Mouse (Mus musculus) Muller cell, postnatal 12 days (primary cell): ENCODE data around the gene Fbxo7.
"Not testable (repeated sequence)": the region's sequence is repeated elsewhere in the genome, so short reads cannot be mapped to it uniquely, and the experiment has no call there.

Experiments
- DNase-seq: peaks from one replicate; pipeline ENCODE4 v3.0.0-alpha.2; 2015; ENCODE audit errors: inconsistent ontology term

The Fbxo7 gene

DNA sequence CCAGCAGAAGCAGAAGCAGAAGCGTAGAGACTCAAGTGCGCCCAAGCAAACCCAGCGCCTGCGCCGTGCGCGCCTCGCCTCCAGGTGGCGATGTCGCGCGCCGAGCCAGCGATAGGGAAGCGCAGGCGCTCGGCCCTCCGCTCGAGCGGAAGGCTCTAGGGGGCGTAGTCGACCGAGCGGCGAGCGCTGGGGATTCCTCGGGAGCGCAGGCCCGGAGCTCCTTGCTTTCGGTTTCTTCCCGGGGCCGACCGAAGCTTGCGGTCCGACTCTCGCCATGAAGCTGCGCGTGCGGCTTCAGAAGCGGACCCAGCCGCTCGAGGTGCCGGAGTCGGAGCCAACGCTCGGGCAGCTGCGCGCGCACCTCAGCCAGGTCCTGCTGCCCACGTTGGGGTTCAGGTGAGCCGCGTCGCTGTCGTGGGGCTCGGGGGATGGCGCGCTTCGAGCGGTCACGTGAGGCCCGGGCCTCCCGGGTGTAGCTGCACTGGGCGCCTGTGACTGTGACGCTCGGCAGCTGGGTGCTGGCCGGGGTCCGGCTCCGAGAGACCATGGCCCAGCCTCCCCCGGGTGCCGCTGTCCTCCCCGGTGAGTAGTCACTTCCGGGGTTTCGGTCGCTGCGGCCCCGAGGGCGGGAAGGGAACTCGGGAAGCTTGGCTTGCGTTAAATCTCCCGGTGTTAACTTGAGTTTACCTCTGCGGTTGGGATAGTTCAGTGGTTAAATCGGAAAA lies at the start of gene Fbxo7:
Gene Fbxo7, plus strand, starts transcription at position 224 of the 725 bp plus-strand sequence.
- peak; percentile 93 for DNase-seq

DNA sequence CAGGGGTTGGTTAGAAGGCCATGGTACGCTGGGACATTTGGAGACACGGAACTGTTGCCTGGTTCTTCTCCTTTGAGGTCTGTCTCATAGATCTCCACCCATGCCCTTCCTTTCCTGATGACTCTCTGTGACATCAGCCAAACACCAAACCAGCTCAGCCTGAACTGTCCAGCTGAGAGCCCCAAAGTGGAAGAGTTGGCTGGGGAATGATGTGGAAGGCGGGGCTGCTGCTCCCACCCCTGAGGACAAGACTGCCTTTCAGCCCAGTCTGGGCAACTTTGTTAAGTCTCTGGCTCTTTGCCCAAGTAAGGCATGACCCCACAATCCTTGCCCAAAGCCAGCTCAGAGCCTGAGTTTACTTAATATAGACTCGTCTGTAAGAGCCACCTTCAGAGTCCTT lies 48.9 kb upstream of the Fbxo7 start:
- DNase-seq, result peak; percentile 64

DNA sequence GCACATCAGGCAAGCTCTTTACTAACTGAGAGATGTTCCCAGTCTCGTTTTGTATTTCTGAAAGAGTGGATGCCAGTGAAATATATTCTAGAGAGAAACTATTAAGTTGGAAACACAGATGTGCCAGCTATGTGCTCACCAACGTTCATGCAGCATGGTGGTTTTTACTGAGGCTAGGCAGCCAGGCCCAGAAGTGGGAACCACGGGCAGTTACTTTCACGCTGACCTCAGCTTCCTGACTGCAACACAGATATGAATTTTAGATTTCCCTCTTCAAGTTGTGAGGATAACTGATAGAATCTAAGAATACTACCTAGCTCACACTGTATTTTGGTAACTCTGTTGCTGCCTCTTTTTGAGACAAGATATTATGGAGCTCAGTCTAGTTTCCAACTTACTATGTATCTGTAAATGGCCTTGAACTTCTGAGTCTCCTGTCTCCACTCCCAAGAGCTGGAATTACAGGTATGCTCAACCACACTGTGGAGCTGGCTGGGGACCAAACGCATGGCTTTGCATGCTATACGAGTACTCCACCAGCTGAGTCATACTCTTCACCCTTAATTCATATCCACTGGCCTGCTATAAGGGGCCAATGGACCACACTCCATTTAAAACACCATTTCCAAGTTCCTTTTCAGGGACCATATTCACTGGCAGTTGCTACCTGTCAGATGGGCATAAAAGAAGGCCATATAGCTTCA lies 32.2 kb upstream of the Fbxo7 start:
- DNase-seq, result no peak

DNA sequence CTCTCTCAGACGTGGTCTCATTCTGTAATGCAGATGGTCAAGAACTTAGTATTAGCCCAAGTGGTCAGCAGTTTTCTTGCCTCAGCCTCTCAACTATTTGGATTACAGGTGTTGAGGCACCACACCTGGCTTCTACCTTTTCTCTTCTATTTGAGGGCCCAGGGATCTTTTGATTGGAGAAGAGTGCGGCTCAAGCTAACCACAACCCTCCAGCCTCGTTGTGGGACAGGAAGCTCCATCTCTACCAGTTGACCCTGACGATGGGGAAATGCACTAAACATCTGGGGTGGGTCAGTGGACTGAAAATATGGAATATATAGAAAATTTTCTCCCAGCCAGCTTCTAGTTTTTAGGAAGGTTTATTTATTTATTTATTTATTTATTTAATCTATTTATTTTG lies 29.4 kb upstream of the Fbxo7 start:
- no peak for DNase-seq

DNA sequence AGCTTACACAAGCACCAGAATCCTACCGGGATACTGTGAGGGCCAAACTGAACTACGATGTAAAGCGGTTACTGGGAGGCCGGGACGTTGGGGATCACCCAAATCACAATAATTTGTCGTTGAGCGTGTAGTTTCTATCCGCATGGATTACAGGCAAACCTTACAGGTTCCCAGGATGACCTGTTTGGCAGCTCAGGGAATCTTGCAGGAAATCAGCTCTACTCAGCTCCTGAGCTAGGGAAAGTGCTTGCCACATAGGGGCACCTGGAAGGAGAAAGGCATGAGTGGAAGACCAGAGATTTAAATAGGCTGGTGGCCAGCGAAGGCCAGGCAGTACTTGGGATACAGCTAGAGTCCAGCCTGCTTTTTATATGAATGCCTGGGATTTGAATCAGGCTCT lies 27.9 kb upstream of the Fbxo7 start:
- no peak for DNase-seq

DNA sequence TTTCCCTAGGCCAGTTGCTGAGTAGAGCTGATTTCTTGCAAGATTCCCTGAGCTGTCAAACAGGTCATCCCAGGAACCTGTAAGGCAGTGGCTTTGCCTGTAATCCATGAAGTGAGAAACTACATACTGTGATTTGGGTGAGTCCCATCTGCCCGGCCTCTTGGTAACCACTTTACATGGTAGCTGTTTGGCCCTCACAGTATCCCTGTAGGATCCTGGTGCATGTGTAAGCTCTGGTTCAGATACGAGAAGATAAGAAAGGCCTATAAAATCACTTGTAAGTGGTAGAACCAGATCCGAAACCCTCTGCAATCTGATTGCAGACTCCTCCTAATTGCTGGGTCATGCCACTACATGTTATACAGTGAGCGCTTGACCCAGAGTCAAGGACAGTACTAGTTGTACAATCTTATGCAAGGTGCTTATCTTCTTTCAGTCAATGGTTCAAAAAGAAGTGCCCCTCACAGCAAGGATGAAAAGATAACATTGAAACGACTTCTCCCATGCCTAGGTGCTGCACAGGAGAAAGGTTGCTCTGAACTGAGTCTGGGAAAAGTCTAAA lies 27.1 kb upstream of the Fbxo7 start:
- DNase-seq, result no peak

DNA sequence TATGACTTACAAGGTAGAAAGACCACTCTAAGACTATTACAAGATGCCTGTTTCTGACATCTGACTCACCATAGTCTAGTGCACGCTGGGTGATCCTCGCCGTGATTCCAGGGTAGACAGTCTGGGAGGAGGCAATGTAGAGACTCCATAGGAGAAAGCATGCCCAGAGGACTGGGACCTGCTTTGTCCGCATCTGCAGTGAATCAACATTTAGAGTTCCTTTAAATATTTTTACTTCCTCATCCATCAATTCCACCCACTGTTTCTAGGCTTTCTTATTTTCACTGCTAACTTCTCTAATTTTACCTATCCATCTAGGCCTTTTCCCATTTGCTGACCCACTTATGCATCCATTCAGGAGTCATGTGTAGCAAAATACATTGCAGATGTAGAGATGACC lies 21.3 kb upstream of the Fbxo7 start:
- DNase-seq, result no peak

DNA sequence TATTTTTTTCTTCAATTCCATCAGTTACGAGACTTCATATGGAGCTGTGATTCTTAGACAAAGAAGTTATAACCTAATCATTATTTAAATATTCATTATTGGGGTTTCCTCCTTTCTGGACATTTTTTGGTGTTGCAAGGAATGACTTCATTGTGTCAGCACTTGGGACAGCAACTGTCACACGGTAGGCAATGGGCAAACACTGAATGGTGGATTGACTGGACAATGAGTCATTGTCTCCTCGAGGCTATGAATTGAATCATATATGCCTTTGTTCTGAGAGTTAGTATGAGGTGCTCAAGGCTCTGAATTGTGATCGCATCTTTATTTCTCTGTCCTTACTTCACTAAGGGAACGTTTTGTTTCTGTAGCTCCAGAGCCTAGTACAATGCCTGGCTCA lies 15.3 kb upstream of the Fbxo7 start:
- no peak for DNase-seq

DNA sequence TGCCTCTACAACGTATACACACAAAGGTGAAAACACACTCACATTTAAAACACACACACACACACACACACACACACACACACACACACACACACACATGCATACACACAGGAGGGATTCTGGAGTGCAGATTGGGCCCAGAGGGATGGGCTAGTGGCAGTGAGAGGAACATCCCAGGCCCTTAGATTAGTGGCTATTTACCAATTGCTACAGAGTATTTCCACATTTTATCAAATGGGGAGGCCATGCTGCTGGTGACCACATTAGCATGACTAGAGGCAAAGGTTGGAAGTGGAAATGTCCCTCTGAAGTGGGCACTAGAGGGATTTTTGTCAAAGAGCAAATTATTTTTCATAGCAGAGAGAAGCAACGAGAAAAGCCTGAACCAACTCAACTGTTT lies 12.1 kb upstream of the Fbxo7 start:
- no peak for DNase-seq

DNA sequence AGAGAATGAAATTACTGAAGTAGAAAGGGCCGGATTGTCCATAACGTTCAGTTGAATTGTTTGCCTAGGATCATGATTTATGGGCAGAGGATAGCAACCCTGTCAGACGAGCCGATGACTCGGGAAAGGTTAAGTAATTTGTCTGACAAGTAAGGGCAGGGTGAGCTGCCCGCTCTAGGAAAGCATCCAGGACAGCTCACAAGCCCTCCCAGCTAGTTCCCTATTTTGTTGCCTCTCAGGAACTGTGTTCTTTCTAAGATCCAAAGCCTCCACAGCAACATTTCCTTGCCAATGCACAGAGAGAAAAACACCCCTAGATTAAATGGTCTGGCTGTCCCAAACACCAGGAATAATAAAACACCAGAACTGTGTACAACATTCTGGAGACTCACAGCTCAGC lies 11.1 kb upstream of the Fbxo7 start:
- DNase-seq, result no peak

DNA sequence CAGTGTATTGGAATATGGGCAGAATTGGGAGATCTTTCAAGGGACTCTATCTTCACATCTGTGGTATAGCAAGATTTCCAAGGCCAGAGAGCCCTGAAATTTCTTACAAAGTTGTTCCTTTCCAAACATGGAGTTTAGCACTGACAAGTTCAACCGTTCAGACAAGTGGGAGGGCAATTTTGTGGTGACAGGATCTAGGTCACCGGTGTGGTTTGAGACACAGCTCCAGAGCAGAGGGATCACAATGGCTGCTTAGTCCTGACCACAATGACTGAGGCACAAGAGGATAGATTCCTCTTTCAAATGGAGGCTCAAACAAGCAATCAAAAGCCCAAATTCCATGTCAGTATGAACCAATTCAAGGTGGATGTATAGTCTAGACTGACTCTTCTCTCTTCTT lies 10.6 kb upstream of the Fbxo7 start:
- DNase-seq, result peak; percentile 56

DNA sequence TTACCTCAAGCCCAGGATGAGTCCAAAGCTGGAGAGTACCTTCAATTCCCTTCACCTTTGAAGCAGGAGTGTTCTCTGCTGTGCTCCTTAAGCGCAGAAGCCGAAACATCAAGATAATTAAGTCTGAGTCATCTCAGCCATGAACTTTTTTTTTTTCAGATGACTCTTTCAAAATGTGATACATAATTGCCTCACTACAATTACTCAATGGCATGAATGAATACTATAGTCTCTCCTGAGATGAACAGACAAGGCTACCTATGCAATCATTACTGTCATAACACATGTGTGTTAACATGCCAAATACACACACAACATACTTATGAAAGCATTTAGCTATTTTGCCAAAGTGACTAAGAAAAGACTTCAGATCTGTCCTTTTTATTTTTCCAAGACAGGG lies 10.0 kb upstream of the Fbxo7 start, which contains the start of gene Bpifc:
Gene Bpifc, minus strand, starts transcription at position 115 of the 400 bp plus-strand sequence.
- DNase-seq, result no peak

DNA sequence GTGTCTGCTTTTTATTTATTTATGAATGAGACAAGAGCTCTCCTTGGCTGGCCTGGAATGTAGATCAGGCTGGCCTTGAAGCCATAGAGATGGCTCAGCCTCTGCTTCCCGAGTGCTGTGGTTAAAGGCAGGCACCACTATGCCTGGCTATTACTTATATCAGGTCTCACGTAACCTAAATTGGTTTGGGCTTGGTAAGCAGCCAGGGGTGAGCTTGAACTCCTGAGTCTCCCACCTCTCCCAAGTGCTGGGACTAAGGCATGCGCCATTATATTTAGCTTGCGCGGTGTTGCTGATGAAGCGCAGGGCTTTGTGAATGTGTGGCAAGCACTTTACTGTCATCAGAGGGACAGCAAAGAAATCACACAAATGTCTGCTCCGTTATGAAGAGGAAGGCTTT lies 4.0 kb upstream of the Fbxo7 start:
- no peak for DNase-seq

DNA sequence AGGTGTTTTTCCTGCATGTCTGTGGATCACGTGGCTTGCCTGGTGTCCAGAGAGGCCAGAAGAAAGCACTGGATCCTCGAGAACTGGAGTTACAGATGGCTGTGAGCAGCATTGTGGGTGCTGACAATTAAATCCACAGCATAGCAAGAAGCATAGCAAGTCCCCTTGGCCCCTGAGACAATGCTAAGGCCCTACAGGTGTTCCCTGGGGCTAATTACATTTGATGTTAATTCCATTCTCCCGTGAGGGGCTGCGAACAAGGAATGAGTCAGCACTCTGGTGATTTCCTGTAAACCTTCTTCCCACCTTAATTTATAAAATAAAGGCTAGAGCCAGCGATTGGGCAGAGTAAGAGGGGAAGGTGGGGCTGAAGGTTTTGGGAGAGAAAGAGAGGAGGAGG lies 3.0 kb upstream of the Fbxo7 start:
- no peak for DNase-seq

DNA sequence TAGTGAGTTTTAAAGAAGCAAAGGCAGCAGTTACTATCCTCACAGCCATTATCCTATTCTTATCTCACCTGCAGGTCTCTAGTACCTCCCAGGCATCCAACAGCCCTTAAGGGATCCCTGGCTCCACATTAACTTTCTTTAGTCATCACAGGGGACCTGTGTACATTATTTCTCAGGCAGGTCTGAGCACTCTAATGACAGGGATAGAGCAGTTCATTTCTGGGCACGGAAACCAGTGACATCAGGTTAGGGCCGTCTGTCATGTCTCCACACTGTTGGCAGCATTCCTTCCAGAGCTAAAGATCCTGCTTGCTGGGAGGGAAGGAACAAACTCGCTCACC lies 394 bp upstream of the Fbxo7 start:
- no peak for DNase-seq

DNA sequence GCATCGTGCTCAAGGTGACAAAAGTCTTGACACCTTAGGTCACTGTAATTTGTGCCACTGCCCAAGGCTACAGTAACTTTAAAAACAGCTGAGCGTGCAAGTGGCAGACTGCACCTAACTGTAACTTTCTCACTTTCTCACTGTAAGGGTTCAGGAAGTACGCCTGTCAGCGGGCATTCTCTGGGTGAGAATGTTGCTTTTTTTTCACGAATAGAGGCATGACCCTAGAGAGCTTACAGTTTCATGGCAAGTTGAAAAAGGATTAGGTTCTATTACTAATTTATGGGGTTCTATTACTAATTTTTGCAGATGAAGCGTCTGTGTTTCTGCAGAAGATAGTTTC lies 673 bp downstream of the Fbxo7 start:
- DNase-seq, result no peak

DNA sequence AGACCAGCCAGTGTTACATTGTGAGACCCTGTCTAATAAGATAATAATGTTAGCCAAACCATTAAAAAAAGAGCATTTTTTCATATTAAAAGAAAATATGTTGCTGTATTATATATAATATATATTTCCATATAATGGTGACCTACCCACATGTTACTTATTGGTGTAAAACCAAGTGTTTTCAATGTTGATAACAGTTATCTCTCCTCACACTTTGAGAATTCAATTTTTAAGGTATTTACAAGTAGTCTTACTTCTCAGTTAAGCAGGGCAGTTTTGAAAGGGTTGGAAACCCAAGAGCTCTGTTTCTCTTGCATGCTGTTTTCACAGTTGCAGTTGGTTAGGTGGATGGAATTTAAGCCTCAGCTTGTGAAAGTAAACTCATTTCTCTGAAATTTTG lies 1.4 kb downstream of the Fbxo7 start:
- DNase-seq, result no peak

DNA sequence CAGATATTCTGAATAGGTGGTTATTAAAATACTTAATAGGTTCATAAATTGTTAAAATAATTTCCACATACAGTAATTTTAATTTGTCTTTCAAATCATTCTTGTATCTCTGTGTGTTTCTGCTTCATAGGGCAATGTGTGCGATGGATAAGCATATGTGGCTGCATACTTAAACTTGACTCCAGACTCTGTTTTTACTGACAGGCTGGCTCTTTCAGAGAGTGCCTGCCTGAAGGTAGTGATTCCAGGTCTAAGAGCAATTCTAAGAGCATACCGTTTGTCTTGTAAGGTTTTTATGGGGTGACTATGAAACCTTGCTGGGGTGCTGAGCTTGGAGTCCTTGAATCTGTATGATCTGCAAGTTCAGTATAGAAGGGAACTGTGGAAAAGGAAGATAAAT lies 4.1 kb downstream of the Fbxo7 start:
- no peak for DNase-seq

DNA sequence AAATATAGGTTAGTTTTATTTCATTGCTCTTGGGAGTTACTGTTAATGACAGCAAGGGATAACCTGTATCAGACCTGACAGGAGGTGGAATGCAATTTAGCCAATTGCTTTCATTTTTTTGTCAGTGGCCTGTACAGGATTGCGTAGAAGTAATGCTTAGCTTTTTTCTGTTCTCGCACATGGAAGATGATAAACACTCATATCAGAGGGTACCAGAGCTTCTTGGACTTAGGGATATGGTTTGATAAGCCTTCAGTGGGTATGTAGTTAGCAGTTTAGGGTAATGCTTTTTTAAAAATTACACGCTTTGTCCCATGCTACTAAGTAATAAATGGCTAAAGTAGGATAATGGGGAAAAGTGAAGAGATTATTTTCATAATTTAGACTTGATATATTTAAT lies 4.6 kb downstream of the Fbxo7 start:
- DNase-seq, result no peak

DNA sequence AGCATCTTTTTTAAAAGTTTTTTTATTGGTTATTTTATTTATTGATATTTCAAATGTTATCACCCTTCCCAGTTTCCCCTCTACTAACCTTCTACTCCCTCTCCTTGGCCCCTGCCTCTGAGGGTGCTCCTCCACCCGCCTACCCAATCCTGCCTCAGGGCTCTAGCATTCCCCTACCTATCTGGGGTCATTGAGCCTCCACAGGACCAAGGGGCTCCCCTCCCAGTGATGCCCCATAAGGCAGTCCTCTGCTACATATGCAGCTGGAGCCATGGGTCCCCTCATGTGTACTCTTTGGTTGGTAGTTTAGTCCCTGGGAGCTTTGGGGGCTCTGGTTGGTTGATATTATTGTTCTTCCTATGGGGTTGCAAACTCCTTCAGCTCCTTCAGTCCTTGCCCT lies 5.0 kb downstream of the Fbxo7 start:
- DNase-seq, result not testable (repeated sequence)

DNA sequence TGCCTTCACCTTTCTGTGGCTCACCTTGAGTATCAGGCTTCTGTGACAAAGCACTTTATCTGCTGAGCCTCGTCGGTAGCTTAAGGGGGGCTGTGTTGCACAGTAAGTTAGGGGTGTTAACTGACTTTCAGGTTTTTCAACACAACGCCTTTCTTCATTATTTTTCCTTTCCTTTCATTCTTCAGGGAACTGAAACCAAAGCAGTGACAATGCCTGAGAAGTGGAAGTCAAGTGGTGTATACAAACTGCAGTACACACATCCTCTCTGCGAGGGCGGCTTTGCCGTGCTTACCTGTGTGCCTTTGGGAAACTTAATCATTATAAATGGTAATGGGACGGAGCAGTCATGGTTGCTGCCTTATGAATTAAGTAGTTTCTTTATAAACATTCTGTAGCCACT lies 9.0 kb downstream of the Fbxo7 start:
- DNase-seq, result no peak

DNA sequence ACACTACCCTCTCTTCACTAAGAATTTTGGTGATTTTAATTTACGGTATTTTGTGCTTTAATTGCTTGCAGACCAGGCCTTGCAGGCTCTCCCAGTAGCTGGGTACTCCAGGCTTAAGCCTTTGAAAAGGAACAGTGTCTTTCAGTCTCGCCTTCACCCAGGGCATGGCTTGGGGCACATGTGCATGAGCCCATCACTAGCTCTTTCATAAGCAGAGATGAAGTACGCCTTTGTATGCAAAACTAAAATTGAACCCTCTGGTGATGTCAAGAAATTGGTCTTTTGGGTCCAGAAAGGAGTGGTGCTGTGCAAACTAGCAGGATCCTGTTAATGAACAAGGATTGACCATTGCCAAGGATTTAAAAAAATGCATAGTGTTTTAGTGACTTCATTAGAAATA lies 10.7 kb downstream of the Fbxo7 start:
- DNase-seq, result peak; percentile 52

DNA sequence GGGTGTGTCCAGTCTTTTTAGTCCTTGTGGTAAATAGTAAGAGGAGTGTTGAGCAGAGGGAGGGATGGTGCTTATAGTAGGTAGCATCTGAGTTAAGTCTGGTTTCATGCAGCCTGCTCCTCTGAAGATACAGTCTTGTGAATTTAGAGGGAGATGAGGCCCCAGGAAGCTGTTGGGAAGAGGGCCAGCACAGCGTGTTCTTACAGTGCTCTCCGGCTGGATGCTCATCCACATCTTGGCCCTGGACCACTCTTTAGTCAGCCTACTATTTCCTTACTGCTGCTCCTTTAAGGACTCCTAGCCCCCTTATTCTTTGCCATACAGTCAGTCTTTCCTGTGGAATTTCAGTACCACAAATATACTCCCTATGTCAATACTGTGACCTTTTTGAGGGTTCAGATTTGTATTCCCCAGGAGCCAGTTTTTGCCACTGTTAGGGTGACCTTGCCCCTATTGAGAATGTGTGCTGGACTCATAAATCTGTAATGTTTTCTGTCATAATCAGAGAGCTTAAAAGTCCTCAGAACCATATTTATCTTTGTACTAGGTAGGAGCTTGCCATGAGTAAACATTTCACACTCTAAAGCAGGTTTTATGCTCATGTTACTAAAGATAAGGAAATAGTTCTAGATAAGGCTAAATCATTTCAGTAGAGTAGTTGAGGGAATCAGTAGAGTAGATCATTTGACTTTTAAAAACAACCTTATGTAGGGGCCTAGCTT lies 12.4 kb downstream of the Fbxo7 start:
- DNase-seq, result no peak
